Mouse (Mus musculus) left cerebral cortex, postnatal 25 days (tissue): ENCODE results near the gene Sppl2b. TPM values are rescaled to one million over a fixed set of nuclear protein-coding genes. Genes with fewer than 3 reads are reported as not detected.
"Not testable (repeated sequence)": the region's sequence is repeated elsewhere in the genome, so short reads cannot be mapped to it uniquely, and the experiment has no call there.

Experiments used
- DNase-seq, 2 experiments: peaks; one replicate each; pipeline ENCODE4 v3.0.0; 2022; ENCODE audit warnings: low spot score in 2 of 2, mixed read lengths in 1 of 2
- intact Hi-C: fragments of 180-260 bp; cut with DNase I; formaldehyde crosslinking; loops from one replicate; pipeline ENCODE4 v1.15.1; 2025
- total RNA-seq, 2 experiments: library from RNA; stranded (reverse); gene quantifications; 2 replicates each; pipeline ENCODE4 v1.2.3; 2021

Sppl2b gene
- 10 to 100 TPM; 58.6 to 66.2 TPM for total RNA-seq

DNA sequence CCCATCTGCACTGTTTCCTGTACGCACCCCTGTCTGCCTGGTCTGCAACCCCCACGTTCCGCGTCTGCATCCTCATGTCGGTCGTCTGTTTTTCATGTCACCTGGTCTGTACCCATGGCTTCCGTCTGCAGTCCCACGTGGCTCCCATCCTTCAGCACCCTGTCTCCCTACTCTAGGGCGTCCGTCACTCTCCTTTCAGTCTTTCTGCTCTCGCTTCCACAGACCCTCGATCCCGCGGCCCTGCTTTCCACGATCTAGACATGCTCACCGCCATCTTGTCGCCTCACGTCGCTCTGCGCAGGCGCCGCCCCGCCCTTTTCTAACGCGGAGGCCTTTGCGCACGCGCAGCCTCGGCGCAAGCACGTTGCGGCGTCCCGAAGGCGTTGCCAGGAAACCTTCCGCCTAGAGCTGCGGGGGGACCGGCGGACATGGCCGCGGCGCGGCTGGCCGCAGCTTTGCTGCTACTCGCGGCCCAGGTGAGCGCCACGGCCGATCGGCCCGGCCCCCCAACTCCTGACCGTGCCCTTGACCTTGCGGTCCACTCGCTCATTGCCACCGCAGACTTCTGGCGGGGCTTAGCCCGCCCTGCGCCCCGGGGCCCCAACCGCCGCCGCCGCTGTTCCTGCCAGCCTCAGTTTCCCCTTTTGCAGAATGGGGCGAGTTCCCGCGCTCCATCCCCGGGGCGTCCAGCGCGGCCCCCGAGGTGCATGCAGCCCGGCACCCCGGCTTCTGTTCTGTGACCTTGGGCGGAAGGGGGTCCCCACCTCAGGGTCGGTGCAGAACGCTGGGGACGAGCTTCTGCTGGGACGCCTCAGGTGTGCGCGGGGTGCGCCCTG, at the start of gene Sppl2b, which contains the start of gene Lsm7:
Sppl2b (plus strand) TSS at position 363 of the 836 bp plus-strand sequence.
Lsm7 (minus strand) TSS at position 297 of the 836 bp plus-strand sequence.
- intact Hi-C loops: loop anchor here (1.0 kb wide), 1 partner anchor 29 kb away; the partner anchor contains the start of gene Oaz1
- peak; percentile 97 for DNase-seq

- intact Hi-C loops: no loop called here
- DNase-seq: no peak
These were observed 49.8 kb upstream of the Sppl2b start for GRCm38 (mm10) chr10:80805322-80805721.

DNA sequence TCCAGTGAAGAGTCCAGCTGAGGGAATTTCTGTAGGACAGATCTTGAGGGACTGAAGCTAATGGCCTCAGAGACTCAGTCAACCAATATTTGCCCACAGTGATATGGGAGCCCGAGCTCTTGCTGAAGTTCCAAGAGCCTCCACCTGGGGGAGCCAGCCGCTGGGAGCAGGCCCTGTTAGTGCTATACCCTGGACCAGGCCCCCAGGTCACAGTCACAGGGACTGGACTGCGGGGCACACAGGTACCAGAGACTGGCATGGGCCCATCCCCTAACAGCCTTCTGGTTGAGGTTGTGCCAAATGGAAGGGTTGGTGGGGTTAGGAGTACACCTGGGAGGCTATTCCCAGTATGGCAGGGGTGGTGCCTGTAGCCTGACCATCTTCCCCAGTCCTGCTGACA, 49.1 kb upstream of the Sppl2b start:
- intact Hi-C loops: no loop called here

DNA sequence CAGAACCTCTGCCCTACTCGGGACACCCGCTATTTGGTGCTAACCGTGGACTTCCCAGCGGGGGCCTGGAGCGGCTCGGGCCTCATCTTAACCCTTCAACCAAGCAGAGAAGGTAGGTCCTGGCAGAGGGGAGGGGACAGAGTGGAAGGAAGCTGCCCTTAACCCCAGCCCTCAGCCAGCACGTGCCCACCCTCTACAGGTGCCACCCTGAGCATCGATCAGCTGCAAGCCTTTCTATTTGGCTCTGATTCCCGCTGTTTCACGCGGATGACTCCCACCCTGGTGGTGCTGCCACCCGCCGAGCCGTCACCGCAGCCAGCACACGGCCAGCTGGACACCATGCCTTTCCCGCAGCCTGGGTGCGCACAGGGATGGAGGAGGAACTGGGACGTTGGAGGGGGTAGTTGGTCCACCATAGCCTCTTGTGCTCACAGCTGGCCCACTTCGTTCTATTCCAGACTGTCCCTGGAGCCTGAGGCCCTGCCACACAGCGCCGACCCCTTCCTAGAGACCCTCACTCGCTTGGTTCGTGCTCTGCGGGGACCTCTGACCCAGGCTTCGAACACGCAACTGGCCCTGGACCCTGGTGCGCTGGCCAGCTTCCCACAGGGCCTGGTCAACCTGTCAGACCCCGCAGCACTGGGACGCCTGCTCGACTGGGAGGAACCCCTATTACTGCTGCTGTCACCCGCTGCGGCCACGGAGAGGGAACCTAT, 48.6 kb upstream of the Sppl2b start:
- DNase-seq: no peak
- intact Hi-C loops: no loop called here

More for the DNA sequence above, 49.1 kb upstream of the Sppl2b start:
- DNase-seq: peak; percentile 67 to 70

- intact Hi-C loops: no loop called here
- peak; percentile 90 to 95 for DNase-seq
These were observed 47.9 kb upstream of the Sppl2b start for GRCm38 (mm10) chr10:80807057-80807627.

DNA sequence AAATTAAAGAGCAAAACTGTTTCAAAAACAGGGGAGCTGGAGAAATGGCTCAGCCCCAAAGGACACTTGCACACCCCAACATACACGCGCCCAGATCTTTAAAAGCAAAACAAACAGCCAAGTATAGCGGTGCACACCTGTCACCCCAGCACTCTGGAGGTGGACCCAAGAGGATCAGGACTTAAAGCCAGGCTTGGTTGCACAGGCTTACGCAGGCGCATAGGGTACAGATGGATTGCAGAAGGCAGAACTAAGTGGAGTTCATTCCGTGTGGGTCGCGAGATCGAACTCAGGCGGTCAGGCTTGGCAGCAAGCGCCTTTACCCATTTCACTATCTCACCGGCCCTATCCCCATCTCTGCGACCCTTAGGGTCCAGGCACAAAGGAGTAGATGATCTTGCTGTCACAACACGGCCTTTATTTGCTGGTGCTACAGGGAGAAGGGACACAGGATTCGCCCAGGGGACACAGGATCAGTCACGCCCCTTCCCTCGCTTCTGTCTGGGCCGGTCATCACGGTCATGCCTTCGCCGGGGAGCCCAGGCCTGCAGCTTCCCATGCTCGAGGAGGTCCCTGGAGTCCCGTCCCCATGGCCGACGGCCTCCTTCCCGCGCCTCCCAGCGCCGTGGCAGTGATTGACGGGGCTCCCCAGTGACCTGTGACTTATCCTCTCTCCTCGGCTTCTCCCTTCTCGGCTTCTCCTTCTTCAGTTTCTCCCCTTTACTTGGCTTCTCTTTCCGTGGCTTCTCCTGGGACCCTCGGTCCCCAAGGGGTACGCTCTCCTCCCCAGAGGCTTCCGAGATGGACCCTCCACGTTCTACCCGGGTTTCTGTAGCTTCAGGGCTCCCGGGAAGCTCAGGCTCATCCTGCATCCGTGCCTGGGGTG, 46.7 kb upstream of the Sppl2b start:
- DNase-seq: no peak
- intact Hi-C loops: no loop called here

- intact Hi-C loops: no loop called here
- DNase-seq: peak in 1 of 2 experiments; percentile 66
These were observed 46.0 kb upstream of the Sppl2b start for GRCm38 (mm10) chr10:80808985-80809632.

GRCm38 (mm10) chr10:80810084-80810483, 45.0 kb upstream of the Sppl2b start:
- intact Hi-C loops: no loop called here
- no peak for DNase-seq

GRCm38 (mm10) chr10:80812391-80813041, 42.6 kb upstream of the Sppl2b start:
- DNase-seq: no peak
- intact Hi-C loops: no loop called here

- DNase-seq: no peak
- intact Hi-C loops: no loop called here
These were observed 41.7 kb upstream of the Sppl2b start, which contains the start of gene Jsrp1 for GRCm38 (mm10) chr10:80813366-80813765. Gene Jsrp1 (minus strand): TSS chr10:80813498.

DNA sequence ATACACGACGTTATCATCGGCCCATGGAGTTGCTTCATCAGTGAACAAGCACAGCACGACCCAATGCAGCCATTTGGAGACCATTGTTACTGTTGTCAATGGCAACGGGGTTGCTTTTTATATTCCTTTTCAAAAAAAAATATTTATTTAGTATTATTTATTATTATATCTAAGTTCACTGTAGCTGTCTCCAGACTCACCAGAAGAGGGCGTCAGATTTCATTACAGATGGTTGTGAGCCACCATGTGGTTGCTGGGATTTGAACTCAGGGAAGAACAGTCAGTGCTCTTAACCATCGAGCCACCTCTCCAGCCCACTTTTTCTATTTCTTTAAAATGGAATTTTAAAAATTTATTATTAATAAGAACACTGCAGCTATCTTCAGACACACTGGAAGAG, 40.3 kb upstream of the Sppl2b start:
- DNase-seq: no peak
- intact Hi-C loops: no loop called here

DNA sequence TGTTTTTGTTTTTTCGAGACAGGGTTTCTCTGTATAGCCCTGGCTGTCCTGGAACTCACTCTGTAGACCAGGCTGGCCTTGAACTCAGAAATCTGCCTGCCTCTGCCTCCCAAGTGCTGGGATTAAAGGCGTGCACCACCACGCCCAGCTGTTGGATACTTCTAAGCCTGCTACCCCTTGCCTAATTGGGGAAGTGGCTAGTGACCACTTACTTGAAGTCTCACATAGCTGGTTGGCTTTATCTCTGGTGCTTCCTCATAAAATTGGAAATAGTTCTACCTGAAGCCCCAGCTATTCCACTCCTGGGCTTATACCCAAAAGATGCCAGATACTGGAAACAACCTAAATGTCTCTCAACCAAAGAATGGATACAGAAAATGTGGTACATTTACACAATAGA, 38.8 kb upstream of the Sppl2b start:
- DNase-seq, intact Hi-C loops: not testable (repeated sequence)

DNA sequence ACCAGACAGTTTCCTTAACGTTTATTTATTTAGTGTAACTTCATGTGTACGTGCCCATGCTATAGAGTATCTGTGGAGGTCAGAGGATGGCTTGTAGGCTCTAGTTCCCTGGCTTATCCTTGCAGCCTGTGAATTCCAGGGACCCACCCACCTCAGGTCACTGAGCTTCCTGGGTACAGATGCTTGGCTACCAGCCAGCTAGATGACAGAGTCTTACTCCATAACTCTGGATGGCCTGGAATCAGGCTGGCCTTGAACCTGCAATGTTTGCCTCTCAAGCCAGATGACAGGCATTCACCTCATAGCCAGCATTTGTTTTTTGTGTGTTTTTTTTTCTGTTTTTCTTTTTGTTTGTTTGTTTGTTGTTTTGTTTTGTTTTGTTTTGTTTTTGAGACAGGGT, 37.9 kb upstream of the Sppl2b start:
- no peak for DNase-seq
- intact Hi-C loops: no loop called here

DNA sequence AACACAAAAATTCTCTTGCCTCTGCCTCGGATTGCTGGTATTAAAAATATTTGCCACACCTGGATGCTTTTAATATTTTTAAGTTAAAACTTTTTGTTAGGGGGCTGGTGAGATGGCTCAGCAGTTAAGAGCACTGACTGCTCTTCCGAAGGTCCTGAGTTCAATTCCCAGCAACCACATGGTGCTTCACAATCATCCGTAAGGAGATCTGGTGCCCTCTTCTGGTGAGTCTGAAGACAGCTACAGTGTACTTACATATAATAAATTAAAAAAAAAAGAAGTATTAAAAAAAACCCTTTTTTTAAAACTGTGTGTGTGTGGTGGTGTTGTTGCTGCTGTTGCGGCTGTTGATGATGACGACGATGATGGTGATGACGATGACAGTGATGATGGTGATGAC, 37.1 kb upstream of the Sppl2b start:
- intact Hi-C loops, DNase-seq: not testable (repeated sequence)

DNA sequence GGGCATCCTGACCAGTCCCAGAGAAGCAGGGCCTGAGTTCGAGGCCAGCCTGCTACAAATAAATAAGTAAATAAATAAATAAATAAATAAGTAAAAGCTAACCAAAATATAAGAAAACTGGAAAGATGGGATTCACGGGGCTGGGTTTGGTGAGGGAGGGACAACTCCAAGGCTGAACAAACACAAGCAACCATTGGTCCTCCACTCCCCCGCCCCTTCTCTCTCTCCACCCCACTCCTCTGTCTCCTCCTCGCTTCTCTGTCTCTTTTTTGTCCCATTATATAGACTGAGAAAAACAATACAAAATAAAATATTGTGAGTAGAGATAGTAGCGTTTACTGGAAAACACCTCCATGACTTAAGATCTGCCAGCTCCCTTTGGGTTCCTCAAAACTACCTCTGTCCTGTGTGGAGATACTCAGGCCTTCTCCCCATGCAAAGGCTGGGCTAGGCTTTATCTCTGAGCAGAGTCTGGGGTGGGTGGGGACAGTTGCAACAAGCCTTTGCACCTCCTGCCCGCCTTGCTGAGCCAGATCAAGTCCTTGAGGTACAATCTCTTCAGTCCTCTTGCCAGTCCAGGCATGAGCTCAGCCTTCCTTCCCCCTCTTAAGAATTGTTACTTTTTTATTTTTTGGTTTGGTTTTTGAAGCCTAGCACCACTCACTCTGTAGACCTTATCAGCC, 36.3 kb upstream of the Sppl2b start:
- DNase-seq: no peak
- intact Hi-C loops: no loop called here

DNA sequence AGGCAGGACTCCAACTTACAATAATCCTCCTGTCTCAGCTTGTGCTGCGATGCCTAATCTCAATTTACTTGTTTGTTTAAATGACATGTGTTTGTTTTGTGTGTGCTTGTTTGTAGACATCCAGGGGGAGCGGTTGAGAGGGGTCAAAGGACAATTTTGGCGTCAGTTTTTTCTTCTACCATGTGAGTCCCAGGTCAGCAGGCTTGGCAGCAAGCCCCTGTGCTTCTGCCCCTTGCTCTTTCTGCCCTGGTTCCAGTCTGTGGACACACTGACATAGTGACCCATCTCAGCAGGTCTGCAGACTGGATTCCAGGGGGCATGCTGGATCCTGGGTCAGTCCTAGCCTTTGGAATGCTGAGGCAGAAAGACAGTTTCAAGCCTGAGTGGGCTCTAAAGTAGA, 35.7 kb upstream of the Sppl2b start:
- DNase-seq: no peak
- intact Hi-C loops: no loop called here

- intact Hi-C loops: loop anchor here (1.0 to 2.0 kb wide), 2 partner anchors 53 to 58 kb away; no protein-coding TSS in a partner anchor
These were observed 33.1 kb upstream of the Sppl2b start for GRCm38 (mm10) chr10:80821991-80822390.

GRCm38 (mm10) chr10:80822528-80822927, 32.5 kb upstream of the Sppl2b start:
- DNase-seq: no peak
- intact Hi-C loops: loop anchor here (1.0 to 2.0 kb wide), 2 partner anchors 52 to 58 kb away; no protein-coding TSS in a partner anchor

More at GRCm38 (mm10) chr10:80821991-80822390, 33.1 kb upstream of the Sppl2b start:
- peak in 1 of 2 experiments; percentile 53 for DNase-seq
